Mouse (Mus musculus) MEL-GATA-1-ER (cell line): ENCODE results near the gene Rnf41.
A peak's percentile ranks its signal among the peaks of the same experiment; 100 is the strongest.

Experiments
- DNase-seq: peaks from one replicate; pipeline ENCODE4 v3.0.0-alpha.2; 2012; ENCODE audit warnings: low read depth; ENCODE audit errors: extremely low read depth

Rnf41 gene

GRCm38 (mm10) chr10:128429052-128429451 is 17.6 kb downstream of the Rnf41 start:
- no peak for DNase-seq

- DNase-seq, result no peak
Observed at GRCm38 (mm10) chr10:128429454-128429853, 18.0 kb downstream of the Rnf41 start.

DNA sequence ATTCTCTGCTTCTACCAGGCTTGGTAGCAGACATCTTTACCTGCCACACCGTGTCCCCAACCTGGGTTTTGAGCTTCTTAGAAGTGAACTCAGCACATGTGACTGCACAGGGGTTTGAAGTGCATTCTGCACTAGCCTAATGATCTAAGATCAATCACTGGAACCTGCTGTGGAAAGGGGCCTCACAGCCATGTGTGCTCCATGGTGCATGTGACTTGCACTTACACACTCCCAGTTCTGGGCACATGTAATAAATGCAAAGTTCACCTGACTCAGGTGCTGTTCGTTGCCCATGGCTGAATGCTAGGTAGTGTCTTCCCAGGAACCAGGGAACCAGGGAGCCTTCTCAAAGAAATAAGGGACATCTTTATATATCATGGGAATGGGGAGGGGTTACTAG is 22.0 kb downstream of the Rnf41 start:
- DNase-seq, result no peak

GRCm38 (mm10) chr10:128434681-128435080 is 23.2 kb downstream of the Rnf41 start:
- no peak for DNase-seq

DNA sequence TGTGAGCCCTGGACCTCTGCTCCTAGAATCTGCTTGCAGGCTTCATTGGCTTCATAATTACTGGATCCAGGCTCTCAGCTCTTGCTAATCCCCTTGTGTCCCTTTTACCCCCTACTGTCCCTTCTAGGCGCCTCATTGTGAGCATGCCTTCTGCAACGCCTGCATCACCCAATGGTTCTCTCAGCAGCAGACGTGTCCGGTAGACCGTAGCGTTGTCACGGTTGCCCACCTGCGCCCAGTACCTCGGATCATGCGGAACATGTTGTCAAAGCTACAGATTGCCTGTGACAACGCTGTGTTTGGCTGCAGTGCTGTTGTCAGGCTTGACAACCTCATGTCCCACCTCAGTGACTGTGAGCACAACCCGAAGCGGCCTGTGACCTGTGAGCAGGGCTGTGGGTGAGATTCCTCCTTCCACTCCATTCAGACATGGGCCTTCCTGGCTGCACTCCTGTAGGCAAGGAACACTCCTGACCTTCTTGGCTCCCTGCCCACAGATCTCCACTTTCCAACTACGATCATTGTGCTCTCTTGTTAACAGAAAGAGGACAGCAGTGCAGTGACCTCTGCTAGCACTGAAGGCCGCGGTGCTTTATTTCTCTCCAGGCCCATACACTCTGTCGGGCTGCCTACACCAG is 23.8 kb downstream of the Rnf41 start:
- DNase-seq, result no peak

DNA sequence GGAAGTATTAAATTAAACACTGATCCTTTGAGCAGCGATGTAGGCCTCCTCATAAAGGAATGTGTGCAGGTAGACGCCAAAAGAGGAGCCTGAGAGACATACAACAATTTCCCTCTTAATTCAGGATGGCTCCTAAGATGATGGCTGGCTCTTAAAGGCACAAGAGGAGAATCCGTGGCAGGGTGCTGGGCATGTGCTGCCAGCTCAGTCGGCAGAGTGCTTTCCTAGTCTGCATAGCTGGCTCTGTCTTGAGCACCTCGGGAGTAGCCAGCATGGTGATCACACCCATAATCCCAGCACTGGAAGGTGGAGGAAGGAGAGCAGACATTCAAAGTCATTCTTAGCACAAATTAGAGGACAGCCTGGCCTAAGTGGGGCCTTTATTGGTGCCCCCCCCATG is 24.4 kb downstream of the Rnf41 start:
- no peak for DNase-seq

- DNase-seq, result no peak
Observed at GRCm38 (mm10) chr10:128436376-128436775, 24.9 kb downstream of the Rnf41 start.

GRCm38 (mm10) chr10:128438675-128439279 is 27.3 kb downstream of the Rnf41 start:
- no peak for DNase-seq

GRCm38 (mm10) chr10:128440407-128440806 is 28.9 kb downstream of the Rnf41 start:
- DNase-seq, result no peak

- DNase-seq, result no peak
Observed at GRCm38 (mm10) chr10:128441324-128442119, 30.1 kb downstream of the Rnf41 start.

DNA sequence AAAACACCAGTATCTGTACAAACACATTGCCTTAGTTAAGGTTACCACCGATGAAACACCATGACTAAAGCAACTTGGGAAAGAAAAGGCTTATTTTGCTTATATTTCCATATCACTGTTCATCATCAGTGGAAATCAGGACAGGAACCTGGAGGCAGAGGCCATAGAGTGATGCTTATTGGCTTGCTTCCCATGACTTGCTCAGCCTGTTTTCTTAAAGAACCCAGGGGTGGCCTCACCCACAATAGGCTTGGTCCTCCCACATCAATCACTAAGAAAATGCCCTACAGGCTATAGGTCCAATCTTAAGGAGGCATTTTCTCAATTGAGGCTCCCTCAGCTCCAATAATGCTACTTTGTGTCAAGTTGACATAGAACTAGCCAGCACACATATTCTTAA is 31.3 kb downstream of the Rnf41 start:
- DNase-seq, result no peak

GRCm38 (mm10) chr10:128444354-128444753 is 32.9 kb downstream of the Rnf41 start:
- DNase-seq, result no peak

DNA sequence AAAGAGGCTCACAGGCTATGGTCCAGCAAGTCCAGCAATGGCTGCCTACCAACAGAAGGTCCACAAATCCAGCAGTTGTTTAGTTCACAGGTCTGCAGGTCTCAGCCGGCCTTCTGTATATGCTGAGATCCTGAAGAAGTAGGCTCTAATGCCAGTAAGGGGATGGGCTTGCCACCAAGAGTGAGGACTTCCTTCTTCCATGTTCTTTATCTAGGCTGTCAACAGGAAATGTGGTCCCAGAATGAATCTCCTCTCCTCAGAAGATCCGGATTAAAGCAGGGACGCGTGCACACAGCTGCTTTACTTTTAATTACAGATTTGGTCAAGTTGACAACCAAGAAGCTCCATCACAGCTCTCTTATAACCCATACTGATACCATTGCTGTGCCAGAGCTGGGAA is 34.0 kb downstream of the Rnf41 start:
- peak; percentile 41 for DNase-seq

GRCm38 (mm10) chr10:128451014-128451413 is 39.6 kb downstream of the Rnf41 start:
- DNase-seq, result no peak

GRCm38 (mm10) chr10:128454471-128454870 is 43.0 kb downstream of the Rnf41 start:
- no peak for DNase-seq

- peak; percentile 66 for DNase-seq
Observed at GRCm38 (mm10) chr10:128455280-128455679, 43.8 kb downstream of the Rnf41 start.

DNA sequence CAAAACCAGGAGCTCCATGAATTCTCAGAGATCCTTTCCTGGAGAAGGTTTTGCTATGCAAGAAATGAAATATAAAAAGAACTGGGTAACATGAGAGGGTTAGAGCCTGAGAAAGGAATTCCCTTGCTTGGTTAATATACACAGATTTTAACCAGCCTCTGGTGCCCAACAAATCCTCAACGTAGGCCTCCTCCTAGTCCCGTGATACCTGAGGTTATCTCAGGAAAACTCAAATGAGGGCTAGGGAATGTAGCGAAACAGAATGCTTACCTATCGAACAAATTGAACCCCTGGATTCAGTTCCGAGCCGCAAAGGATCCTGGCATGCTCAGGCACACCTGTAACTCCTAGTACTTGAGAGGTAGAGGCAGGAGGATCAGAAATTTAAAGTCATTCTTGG is 46.2 kb downstream of the Rnf41 start:
- DNase-seq, result no peak

- DNase-seq, result peak; percentile 68
Observed at GRCm38 (mm10) chr10:128458348-128458718, 46.9 kb downstream of the Rnf41 start.

DNA sequence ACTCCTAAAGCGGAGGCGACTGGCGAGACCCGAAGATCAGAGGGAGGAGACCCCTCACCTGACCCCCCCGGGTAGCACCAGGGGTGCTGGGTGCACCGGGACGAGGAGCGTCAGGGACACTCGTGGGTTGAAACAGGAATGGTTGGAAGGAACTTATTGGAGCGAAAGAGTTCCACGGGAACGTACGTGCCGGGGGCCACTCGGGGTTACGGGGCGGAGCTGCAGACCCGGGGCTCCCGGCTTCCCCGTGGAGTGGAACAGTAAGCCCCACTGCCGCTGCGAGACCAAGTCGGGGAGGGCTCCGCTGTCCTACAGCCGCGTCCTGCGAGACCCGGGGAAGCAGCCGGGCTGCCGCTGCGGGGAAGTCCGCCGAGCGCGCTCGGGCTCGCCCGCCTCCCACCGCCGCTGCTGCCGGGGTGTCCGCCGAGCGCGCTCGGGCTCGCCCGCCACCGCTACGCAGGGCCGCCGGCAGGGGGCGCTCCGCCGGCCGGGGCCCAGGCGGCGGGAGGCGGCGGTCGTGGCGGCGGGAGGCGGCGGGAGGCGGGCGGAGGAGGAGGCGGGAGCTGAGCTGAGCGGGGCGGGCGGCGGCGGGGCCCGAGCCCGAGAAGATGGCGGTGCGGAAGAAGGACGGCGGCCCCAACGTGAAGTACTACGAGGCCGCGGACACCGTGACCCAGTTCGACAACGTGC is 47.4 kb downstream of the Rnf41 start, which contains the start of gene Smarcc2:
Gene Smarcc2 (plus strand): TSS at position 530 of the 690 bp plus-strand sequence.
- peak; percentile 19 for DNase-seq

- peak; percentile 58 for DNase-seq
Observed at GRCm38 (mm10) chr10:128459409-128460269, 48.2 kb downstream of the Rnf41 start.

GRCm38 (mm10) chr10:128460270-128460630 is 48.8 kb downstream of the Rnf41 start:
- no peak for DNase-seq
